Mouse (Mus musculus): ENCODE measurements around the gene Fbxl19. TPM values are rescaled to one million over a fixed set of nuclear protein-coding genes. Genes with fewer than 3 reads are reported as not detected.

Fbxl19 gene
- total RNA-seq, 2 experiments from 2014 or later, result 1.5 to 1.7 TPM

Other genes with a start within 250 kb of the Fbxl19 start
- gene Srcap, start 232.6 kb upstream of the Fbxl19 start, total RNA-seq (2015; ENCODE audit: low replicate concordance), result 80.4 and 99.3 TPM in 2 replicates
- gene Srcap, start 232.6 kb upstream of the Fbxl19 start, total RNA-seq (2017; ENCODE audit: low replicate concordance), result 77.0 and 90.5 TPM in 2 replicates
- 58.7 and 63.1 TPM in 2 replicates for gene Gm42715, start 225.0 kb upstream of the Fbxl19 start, total RNA-seq (2015; ENCODE audit: low replicate concordance)
- 25.4 and 45.8 TPM in 2 replicates for gene Gm42715, start 225.0 kb upstream of the Fbxl19 start, total RNA-seq (2017; ENCODE audit: low replicate concordance)
- 6.5 TPM in 1 of 2 replicates, not detected in the other for gene Tmem265, start 183.2 kb upstream of the Fbxl19 start, total RNA-seq (2015; ENCODE audit: low replicate concordance)
- gene Tmem265, start 183.2 kb upstream of the Fbxl19 start, total RNA-seq (2017; ENCODE audit: low replicate concordance), result 1.3 TPM in 1 of 2 replicates, not detected in the other
- 58.7 and 76.0 TPM in 2 replicates for gene Phkg2, start 171.2 kb upstream of the Fbxl19 start, total RNA-seq (2015; ENCODE audit: low replicate concordance)
- gene Phkg2, start 171.2 kb upstream of the Fbxl19 start, total RNA-seq (2017; ENCODE audit: low replicate concordance), result 27.9 and 44.7 TPM in 2 replicates
- gene Ccdc189, start 155.9 kb upstream of the Fbxl19 start, total RNA-seq (2015; ENCODE audit: low replicate concordance), result 21.8 and 32.1 TPM in 2 replicates
- gene Ccdc189, start 155.9 kb upstream of the Fbxl19 start, total RNA-seq (2017; ENCODE audit: low replicate concordance), result 26.7 and 41.9 TPM in 2 replicates
- gene Rnf40, start 155.8 kb upstream of the Fbxl19 start, total RNA-seq (2015; ENCODE audit: low replicate concordance), result 22.0 and 49.9 TPM in 2 replicates
- gene Rnf40, start 155.8 kb upstream of the Fbxl19 start, total RNA-seq (2017; ENCODE audit: low replicate concordance), result 60.3 and 108 TPM in 2 replicates
- gene Zfp629, start 128.7 kb upstream of the Fbxl19 start, total RNA-seq (2015; ENCODE audit: low replicate concordance), result 2.2 and 5.4 TPM in 2 replicates
- gene Zfp629, start 128.7 kb upstream of the Fbxl19 start, total RNA-seq (2017; ENCODE audit: low replicate concordance), result 0.38 and 1.3 TPM in 2 replicates
- 4.0 and 9.6 TPM in 2 replicates for gene Bcl7c, start 35.6 kb upstream of the Fbxl19 start, total RNA-seq (2015; ENCODE audit: low replicate concordance)
- 2.6 and 12.7 TPM in 2 replicates for gene Bcl7c, start 35.6 kb upstream of the Fbxl19 start, total RNA-seq (2017; ENCODE audit: low replicate concordance)
- gene Ctf1, start 31.8 kb upstream of the Fbxl19 start, total RNA-seq (2015; ENCODE audit: low replicate concordance), result not detected in 2 replicates
- not detected in 2 replicates for gene Ctf1, start 31.8 kb upstream of the Fbxl19 start, total RNA-seq (2017; ENCODE audit: low replicate concordance)
- gene Ctf2, start 12.4 kb upstream of the Fbxl19 start, total RNA-seq (2015; ENCODE audit: low replicate concordance), result not detected in 2 replicates
- gene Ctf2, start 12.4 kb upstream of the Fbxl19 start, total RNA-seq (2017; ENCODE audit: low replicate concordance), result not detected in 2 replicates
- 2.5 and 5.4 TPM in 2 replicates for gene Orai3, start 25.3 kb downstream of the Fbxl19 start, total RNA-seq (2015; ENCODE audit: low replicate concordance)
- gene Orai3, start 25.3 kb downstream of the Fbxl19 start, total RNA-seq (2017; ENCODE audit: low replicate concordance), result 4.6 and 6.7 TPM in 2 replicates
- gene Setd1a, start 32.1 kb downstream of the Fbxl19 start, total RNA-seq (2015; ENCODE audit: low replicate concordance), result 38.1 and 42.5 TPM in 2 replicates
- gene Setd1a, start 32.1 kb downstream of the Fbxl19 start, total RNA-seq (2017; ENCODE audit: low replicate concordance), result 14.8 and 21.3 TPM in 2 replicates
- 8.6 and 10.9 TPM in 2 replicates for gene Gm49388, start 41.1 kb downstream of the Fbxl19 start, total RNA-seq (2015; ENCODE audit: low replicate concordance)
- gene Gm49388, start 41.1 kb downstream of the Fbxl19 start, total RNA-seq (2017; ENCODE audit: low replicate concordance), result 4.5 and 10.7 TPM in 2 replicates
- gene Hsd3b7, start 56.1 kb downstream of the Fbxl19 start, total RNA-seq (2015; ENCODE audit: low replicate concordance), result 5.8 TPM in 1 of 2 replicates, not detected in the other
- 2.6 and 3.5 TPM in 2 replicates for gene Hsd3b7, start 56.1 kb downstream of the Fbxl19 start, total RNA-seq (2017; ENCODE audit: low replicate concordance)
- gene Stx4a, start 79.8 kb downstream of the Fbxl19 start, total RNA-seq (2015; ENCODE audit: low replicate concordance), result 10.5 and 30.6 TPM in 2 replicates
- gene Stx4a, start 79.8 kb downstream of the Fbxl19 start, total RNA-seq (2017; ENCODE audit: low replicate concordance), result 12.7 and 13.3 TPM in 2 replicates
- gene Stx1b, start 80.0 kb downstream of the Fbxl19 start, total RNA-seq (2015; ENCODE audit: low replicate concordance), result not detected in 2 replicates
- gene Stx1b, start 80.0 kb downstream of the Fbxl19 start, total RNA-seq (2017; ENCODE audit: low replicate concordance), result 0.98 TPM in 1 of 2 replicates, not detected in the other
- gene Zfp646, start 131.7 kb downstream of the Fbxl19 start, total RNA-seq (2015; ENCODE audit: low replicate concordance), result 18.0 and 31.4 TPM in 2 replicates
- 34.3 and 47.1 TPM in 2 replicates for gene Zfp646, start 131.7 kb downstream of the Fbxl19 start, total RNA-seq (2017; ENCODE audit: low replicate concordance)
- 1.7 and 6.5 TPM in 2 replicates for gene Zfp668, start 132.3 kb downstream of the Fbxl19 start, total RNA-seq (2015; ENCODE audit: low replicate concordance)
- gene Zfp668, start 132.3 kb downstream of the Fbxl19 start, total RNA-seq (2017; ENCODE audit: low replicate concordance), result 3.2 and 16.5 TPM in 2 replicates
- not detected in 2 replicates for gene Prss53, start 146.4 kb downstream of the Fbxl19 start, total RNA-seq (2015; ENCODE audit: low replicate concordance)
- gene Prss53, start 146.4 kb downstream of the Fbxl19 start, total RNA-seq (2017; ENCODE audit: low replicate concordance), result 0.64 TPM in 1 of 2 replicates, not detected in the other
- gene Gm21974, start 150.9 kb downstream of the Fbxl19 start, total RNA-seq (2015; ENCODE audit: low replicate concordance), result not detected in 2 replicates
- not detected in 2 replicates for gene Gm21974, start 150.9 kb downstream of the Fbxl19 start, total RNA-seq (2017; ENCODE audit: low replicate concordance)
- gene Vkorc1, start 151.1 kb downstream of the Fbxl19 start, total RNA-seq (2015; ENCODE audit: low replicate concordance), result 24.3 and 33.5 TPM in 2 replicates
- gene Vkorc1, start 151.1 kb downstream of the Fbxl19 start, total RNA-seq (2017; ENCODE audit: low replicate concordance), result 2.1 and 5.9 TPM in 2 replicates
- gene Bckdk, start 159.5 kb downstream of the Fbxl19 start, total RNA-seq (2015; ENCODE audit: low replicate concordance), result 39.3 and 58.7 TPM in 2 replicates
- gene Bckdk, start 159.5 kb downstream of the Fbxl19 start, total RNA-seq (2017; ENCODE audit: low replicate concordance), result 9.7 and 17.3 TPM in 2 replicates
- 8.0 and 18.0 TPM in 2 replicates for gene Kat8, start 168.0 kb downstream of the Fbxl19 start, total RNA-seq (2015; ENCODE audit: low replicate concordance)
- gene Kat8, start 168.0 kb downstream of the Fbxl19 start, total RNA-seq (2017; ENCODE audit: low replicate concordance), result 12.9 and 16.7 TPM in 2 replicates
- gene Prss8, start 185.6 kb downstream of the Fbxl19 start, total RNA-seq (2015; ENCODE audit: low replicate concordance), result not detected in 2 replicates
- gene Prss8, start 185.6 kb downstream of the Fbxl19 start, total RNA-seq (2017; ENCODE audit: low replicate concordance), result not detected in 2 replicates
- 3.8 TPM in 1 of 2 replicates, not detected in the other for gene Prss36, start 202.2 kb downstream of the Fbxl19 start, total RNA-seq (2015; ENCODE audit: low replicate concordance)
- gene Prss36, start 202.2 kb downstream of the Fbxl19 start, total RNA-seq (2017; ENCODE audit: low replicate concordance), result not detected in 2 replicates
- gene Fus, start 222.9 kb downstream of the Fbxl19 start, total RNA-seq (2015; ENCODE audit: low replicate concordance), result 125 and 187 TPM in 2 replicates
- 81.2 and 118 TPM in 2 replicates for gene Fus, start 222.9 kb downstream of the Fbxl19 start, total RNA-seq (2017; ENCODE audit: low replicate concordance)
- 12.2 and 56.9 TPM in 2 replicates for gene Pycard, start 249.3 kb downstream of the Fbxl19 start, total RNA-seq (2015; ENCODE audit: low replicate concordance)
- 2.2 and 5.7 TPM in 2 replicates for gene Pycard, start 249.3 kb downstream of the Fbxl19 start, total RNA-seq (2017; ENCODE audit: low replicate concordance)